Mouse (Mus musculus): ENCODE measurements around the gene Atp5h. TPM values are rescaled to one million over a fixed set of nuclear protein-coding genes. Genes with fewer than 3 reads are reported as not detected.

Atp5h gene
- polyA plus RNA-seq, 1 experiment = 530 TPM

- H3K36me3 ChIP-seq (ENCODE audit: control insufficient read depth, insufficient read depth) = peaks cover 5% of the 10 kb centered on the region
- H3K79me3 ChIP-seq (ENCODE audit: low read depth) = no peaks in the 10 kb centered on the region
- no peak for TF ChIP-seq MYOD1 (IDR thresholded peaks at IDR 0.05; ENCODE audit: control insufficient read depth, insufficient read length, low read depth)
- no peak for TF ChIP-seq MYOG (IDR thresholded peaks at IDR 0.05; ENCODE audit: control insufficient read depth, extremely low read depth, insufficient read length)
- TF ChIP-seq CTCF (IDR thresholded peaks at IDR 0.05; ENCODE audit: control insufficient read depth, insufficient read depth, insufficient read length) = no peak
- TF ChIP-seq FOSL1 (IDR thresholded peaks at IDR 0.05; ENCODE audit: insufficient read depth, low read length, poor library complexity, severe bottlenecking) = no peak
- no peak for TF ChIP-seq CEBPB (IDR thresholded peaks at IDR 0.05; ENCODE audit: low read depth)
- no peak for TF ChIP-seq MAX (IDR thresholded peaks at IDR 0.05)
- TF ChIP-seq USF1 (IDR thresholded peaks at IDR 0.05; ENCODE audit: low read depth) = no peak
- H3K27me3 ChIP-seq (ENCODE audit: control insufficient read depth, insufficient read depth, insufficient read length) = no peaks in the 10 kb centered on the region
- H3ac ChIP-seq (ENCODE audit: control insufficient read depth, insufficient read length, low read depth) = no peak overlapping the region
- no peaks in the 10 kb centered on the region for H3K79me2 ChIP-seq (ENCODE audit: control insufficient read depth, insufficient read depth)
- H3K4me3 ChIP-seq (ENCODE audit: insufficient read depth, poor library complexity, severe bottlenecking) = no peak overlapping the region
Observed at GRCm38 (mm10) chr11:115435596-115436337, 16.0 kb upstream of the Atp5h start.

- H3K79me3 ChIP-seq (ENCODE audit: low read depth) = no peaks in the 10 kb centered on the region
- no peak overlapping the region for H3K4me3 ChIP-seq (ENCODE audit: insufficient read depth, poor library complexity, severe bottlenecking)
- no peaks in the 10 kb centered on the region for H3K27me3 ChIP-seq (ENCODE audit: control insufficient read depth, insufficient read depth, insufficient read length)
- peaks cover 25% of the 10 kb centered on the region for H3K36me3 ChIP-seq (ENCODE audit: control insufficient read depth, insufficient read depth)
- no peak overlapping the region for H3ac ChIP-seq (ENCODE audit: control insufficient read depth, insufficient read length, low read depth)
- TF ChIP-seq FOSL1 (IDR thresholded peaks at IDR 0.05; ENCODE audit: insufficient read depth, low read length, poor library complexity, severe bottlenecking) (no peak), MYOD1 (IDR thresholded peaks at IDR 0.05; ENCODE audit: control insufficient read depth, insufficient read length, low read depth) (no peak), USF1 (IDR thresholded peaks at IDR 0.05; ENCODE audit: low read depth) (no peak), MAX (IDR thresholded peaks at IDR 0.05) (no peak), MYOG (IDR thresholded peaks at IDR 0.05; ENCODE audit: control insufficient read depth, extremely low read depth, insufficient read length) (no peak), CEBPB (IDR thresholded peaks at IDR 0.05; ENCODE audit: low read depth) (no peak), CTCF (IDR thresholded peaks at IDR 0.05; ENCODE audit: control insufficient read depth, insufficient read depth, insufficient read length) (no peak)
- H3K79me2 ChIP-seq (ENCODE audit: control insufficient read depth, insufficient read depth) = no peaks in the 10 kb centered on the region
Observed at GRCm38 (mm10) chr11:115433342-115433741, 13.6 kb upstream of the Atp5h start.

GRCm38 (mm10) chr11:115432814-115433213, 13.1 kb upstream of the Atp5h start:
- Histone ChIP-seq H3ac (ENCODE audit: control insufficient read depth, insufficient read length, low read depth) (no peak overlapping the region), H3K27me3 (ENCODE audit: control insufficient read depth, insufficient read depth, insufficient read length) (no peaks in the 10 kb centered on the region), H3K36me3 (ENCODE audit: control insufficient read depth, insufficient read depth) (peaks cover 29% of the 10 kb centered on the region), H3K79me3 (ENCODE audit: low read depth) (no peaks in the 10 kb centered on the region), H3K79me2 (ENCODE audit: control insufficient read depth, insufficient read depth) (no peaks in the 10 kb centered on the region), H3K4me3 (ENCODE audit: insufficient read depth, poor library complexity, severe bottlenecking) (no peak overlapping the region)
- TF ChIP-seq CTCF (IDR thresholded peaks at IDR 0.05; ENCODE audit: control insufficient read depth, insufficient read depth, insufficient read length) (no peak), FOSL1 (IDR thresholded peaks at IDR 0.05; ENCODE audit: insufficient read depth, low read length, poor library complexity, severe bottlenecking) (no peak), MYOG (IDR thresholded peaks at IDR 0.05; ENCODE audit: control insufficient read depth, extremely low read depth, insufficient read length) (no peak), USF1 (IDR thresholded peaks at IDR 0.05; ENCODE audit: low read depth) (no peak), MAX (IDR thresholded peaks at IDR 0.05) (no peak), MYOD1 (IDR thresholded peaks at IDR 0.05; ENCODE audit: control insufficient read depth, insufficient read length, low read depth) (no peak), CEBPB (IDR thresholded peaks at IDR 0.05; ENCODE audit: low read depth) (no peak)

DNA sequence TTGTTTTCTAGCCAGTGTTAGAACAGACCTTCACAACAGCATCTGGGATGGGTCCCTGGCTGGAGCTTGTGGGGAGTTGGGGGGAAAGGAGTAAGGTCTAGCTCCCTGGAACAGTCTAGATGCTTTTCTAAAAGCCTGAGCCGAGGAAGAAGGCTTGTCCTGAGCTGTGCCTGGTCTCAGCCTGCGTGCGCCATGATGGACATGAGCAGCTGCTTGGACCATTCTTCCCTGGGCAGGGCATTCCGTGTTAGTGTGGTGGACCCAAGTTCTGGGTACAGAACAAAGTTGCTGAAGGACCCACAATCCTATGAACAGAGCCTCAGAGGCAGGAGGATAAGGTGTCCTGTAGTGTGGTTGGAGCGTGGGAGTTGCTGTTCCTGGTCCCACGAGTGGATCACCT, 10.8 kb upstream of the Atp5h start:
- H3K36me3 ChIP-seq (ENCODE audit: control insufficient read depth, insufficient read depth) = peaks cover 44% of the 10 kb centered on the region
- H3K4me3 ChIP-seq (ENCODE audit: insufficient read depth, poor library complexity, severe bottlenecking) = no peak overlapping the region
- no peaks in the 10 kb centered on the region for H3K79me2 ChIP-seq (ENCODE audit: control insufficient read depth, insufficient read depth)
- H3K79me3 ChIP-seq (ENCODE audit: low read depth) = no peaks in the 10 kb centered on the region
- H3K27me3 ChIP-seq (ENCODE audit: control insufficient read depth, insufficient read depth, insufficient read length) = no peaks in the 10 kb centered on the region
- no peak overlapping the region for H3ac ChIP-seq (ENCODE audit: control insufficient read depth, insufficient read length, low read depth)
- TF ChIP-seq CTCF (IDR thresholded peaks at IDR 0.05; ENCODE audit: control insufficient read depth, insufficient read depth, insufficient read length) (no peak), MYOD1 (IDR thresholded peaks at IDR 0.05; ENCODE audit: control insufficient read depth, insufficient read length, low read depth) (peak; percentile 51)

- Histone ChIP-seq H3K79me2 (ENCODE audit: control insufficient read depth, insufficient read depth) (no peaks in the 10 kb centered on the region), H3ac (ENCODE audit: control insufficient read depth, insufficient read length, low read depth) (no peak overlapping the region), H3K4me3 (ENCODE audit: insufficient read depth, poor library complexity, severe bottlenecking) (no peak overlapping the region), H3K27me3 (ENCODE audit: control insufficient read depth, insufficient read depth, insufficient read length) (no peaks in the 10 kb centered on the region), H3K79me3 (ENCODE audit: low read depth) (no peaks in the 10 kb centered on the region), H3K36me3 (ENCODE audit: control insufficient read depth, insufficient read depth) (peaks cover 46% of the 10 kb centered on the region)
- TF ChIP-seq CEBPB (IDR thresholded peaks at IDR 0.05; ENCODE audit: low read depth) = no peak
- no peak for TF ChIP-seq MAX (IDR thresholded peaks at IDR 0.05)
- no peak for TF ChIP-seq CTCF (IDR thresholded peaks at IDR 0.05; ENCODE audit: control insufficient read depth, insufficient read depth, insufficient read length)
- TF ChIP-seq FOSL1 (IDR thresholded peaks at IDR 0.05; ENCODE audit: insufficient read depth, low read length, poor library complexity, severe bottlenecking) = no peak
- TF ChIP-seq MYOD1 (IDR thresholded peaks at IDR 0.05; ENCODE audit: control insufficient read depth, insufficient read length, low read depth) = no peak
- TF ChIP-seq MYOG (IDR thresholded peaks at IDR 0.05; ENCODE audit: control insufficient read depth, extremely low read depth, insufficient read length) = no peak
- no peak for TF ChIP-seq USF1 (IDR thresholded peaks at IDR 0.05; ENCODE audit: low read depth)
Observed at GRCm38 (mm10) chr11:115429307-115429706, 9.5 kb upstream of the Atp5h start.
